Mouse (Mus musculus) ovary, postnatal 14 days (tissue): ENCODE results near the gene Samd7.
A peak's percentile ranks its signal among the peaks of the same experiment; 100 is the strongest.

ENCODE experiments used
- DNase-seq: peaks from one replicate; pipeline ENCODE4 v3.0.0; 2022; ENCODE audit warnings: low spot score

Gene Samd7

GRCm38 (mm10) chr3:30765311-30766027, 19.4 kb downstream of the Samd7 start:
- DNase-seq: no peak

GRCm38 (mm10) chr3:30766177-30766576, 20.1 kb downstream of the Samd7 start:
- peak; percentile 6 for DNase-seq

- no peak for DNase-seq
These were observed 21.2 kb downstream of the Samd7 start for GRCm38 (mm10) chr3:30767271-30767670.

- DNase-seq: no peak
These were observed 23.8 kb downstream of the Samd7 start for GRCm38 (mm10) chr3:30769755-30770515.

GRCm38 (mm10) chr3:30771560-30771959, 25.5 kb downstream of the Samd7 start:
- no peak for DNase-seq

- no peak for DNase-seq
These were observed 26.5 kb downstream of the Samd7 start for GRCm38 (mm10) chr3:30772631-30773030.

GRCm38 (mm10) chr3:30774677-30775076, 28.6 kb downstream of the Samd7 start:
- no peak for DNase-seq

- no peak for DNase-seq
These were observed 31.9 kb downstream of the Samd7 start for GRCm38 (mm10) chr3:30777984-30778383.

GRCm38 (mm10) chr3:30788531-30788930, 42.4 kb downstream of the Samd7 start:
- no peak for DNase-seq

GRCm38 (mm10) chr3:30792737-30793402, 46.8 kb downstream of the Samd7 start, which contains the start of gene Sec62:
Sec62 (plus strand) TSS chr3:30792875.
- DNase-seq: peak; percentile 90

GRCm38 (mm10) chr3:30793403-30794221, 47.5 kb downstream of the Samd7 start:
- DNase-seq: peak; percentile 4

- DNase-seq: no peak
These were observed 56.1 kb downstream of the Samd7 start for GRCm38 (mm10) chr3:30802171-30802570.

GRCm38 (mm10) chr3:30812881-30813280, 66.8 kb downstream of the Samd7 start:
- DNase-seq: no peak
